Mouse (Mus musculus) left cerebral cortex, postnatal 4 days (tissue): ENCODE results near the gene Lrrk1. TPM values are rescaled to one million over a fixed set of nuclear protein-coding genes. Genes with fewer than 3 reads are reported as not detected.

Experiments
- DNase-seq: peaks from one replicate; pipeline ENCODE4 v3.0.0-alpha.2; 2022
- intact Hi-C: fragments of 180-260 bp; cut with DNase I; formaldehyde crosslinking; loops from one replicate; pipeline ENCODE4 v1.15.1; 2025
- total RNA-seq, 2 experiments: library from RNA; stranded (reverse); gene quantifications; 2 replicates each; pipeline ENCODE4 v1.2.3; 2021

Lrrk1 gene
- total RNA-seq, 2 experiments from 2014 or later, result 4.5 to 6.9 TPM

- intact Hi-C loops, result no loop called here
- no peak for DNase-seq
These were observed 45.3 kb downstream of the Lrrk1 start for GRCm38 (mm10) chr7:66342831-66343230.

- intact Hi-C loops, result no loop called here
- peak; percentile 48 for DNase-seq
These were observed 45.8 kb downstream of the Lrrk1 start for GRCm38 (mm10) chr7:66342323-66342722.

GRCm38 (mm10) chr7:66340044-66340443 lies 48.1 kb downstream of the Lrrk1 start:
- DNase-seq, result no peak
- intact Hi-C loops, result no loop called here

- intact Hi-C loops, result no loop called here
- DNase-seq, result no peak
These were observed 48.5 kb downstream of the Lrrk1 start for GRCm38 (mm10) chr7:66339625-66340024.

- intact Hi-C loops, result no loop called here
- no peak for DNase-seq
These were observed 51.2 kb downstream of the Lrrk1 start for GRCm38 (mm10) chr7:66336955-66337354.

- DNase-seq, result no peak
- intact Hi-C loops, result no loop called here
These were observed 54.1 kb downstream of the Lrrk1 start for GRCm38 (mm10) chr7:66333906-66334500.

GRCm38 (mm10) chr7:66332340-66332739 lies 55.8 kb downstream of the Lrrk1 start:
- intact Hi-C loops, result no loop called here
- no peak for DNase-seq

- intact Hi-C loops, result no loop called here
These were observed 57.5 kb downstream of the Lrrk1 start for GRCm38 (mm10) chr7:66330610-66331009.

GRCm38 (mm10) chr7:66327516-66327915 lies 60.6 kb downstream of the Lrrk1 start:
- no peak for DNase-seq
- intact Hi-C loops, result no loop called here

More at GRCm38 (mm10) chr7:66330610-66331009, 57.5 kb downstream of the Lrrk1 start:
- DNase-seq, result no peak

GRCm38 (mm10) chr7:66325419-66326053 lies 62.6 kb downstream of the Lrrk1 start:
- intact Hi-C loops, result no loop called here
- peak; percentile 30 for DNase-seq

- intact Hi-C loops, result no loop called here
- no peak for DNase-seq
These were observed 64.7 kb downstream of the Lrrk1 start for GRCm38 (mm10) chr7:66323252-66324015.

GRCm38 (mm10) chr7:66320996-66321395 lies 67.2 kb downstream of the Lrrk1 start:
- intact Hi-C loops, result no loop called here
- peak; percentile 62 for DNase-seq

- intact Hi-C loops, result no loop called here
- DNase-seq, result no peak
These were observed 70.0 kb downstream of the Lrrk1 start for GRCm38 (mm10) chr7:66318147-66318546.

- no peak for DNase-seq
- intact Hi-C loops, result loop anchor here (2.0 to 5.0 kb wide), 2 partner anchors 76 to 350 kb away; partner anchors contain the start of gene Lrrk1
These were observed 77.2 kb downstream of the Lrrk1 start for GRCm38 (mm10) chr7:66310670-66311656.

GRCm38 (mm10) chr7:66309950-66310669 lies 78.0 kb downstream of the Lrrk1 start:
- intact Hi-C loops, result loop anchor here (2.0 to 5.0 kb wide), 2 partner anchors 77 to 351 kb away; partner anchors contain the start of gene Lrrk1
- DNase-seq, result peak; percentile 57

- DNase-seq, result no peak
- intact Hi-C loops, result no loop called here
These were observed 78.8 kb downstream of the Lrrk1 start for GRCm38 (mm10) chr7:66309240-66309949.

- no peak for DNase-seq
- intact Hi-C loops, result no loop called here
These were observed 79.4 kb downstream of the Lrrk1 start for GRCm38 (mm10) chr7:66308581-66309239.

GRCm38 (mm10) chr7:66307791-66308190 lies 80.4 kb downstream of the Lrrk1 start:
- DNase-seq, result no peak
- intact Hi-C loops, result no loop called here
